Mouse (Mus musculus): Measurements from ENCODE around the gene Asic4.

Asic4 gene

GRCm38 (mm10) chr1:75444208-75444607 lies 6.0 kb upstream of the Asic4 start:
- DNase-seq = peak; percentile 72

GRCm38 (mm10) chr1:75445141-75445701 lies 5.0 kb upstream of the Asic4 start:
- DNase-seq = peak; percentile 75

- DNase-seq = peak; percentile 92
These were observed 4.3 kb upstream of the Asic4 start for GRCm38 (mm10) chr1:75445751-75446611.

GRCm38 (mm10) chr1:75446656-75447055 lies 3.6 kb upstream of the Asic4 start:
- DNase-seq = peak; percentile 60

GRCm38 (mm10) chr1:75447265-75448051 lies 2.8 kb upstream of the Asic4 start:
- no peak for DNase-seq

- DNase-seq = no peak
These were observed 2.2 kb upstream of the Asic4 start for GRCm38 (mm10) chr1:75448052-75448431.

GRCm38 (mm10) chr1:75448937-75449336 lies 1.3 kb upstream of the Asic4 start:
- DNase-seq = no peak

GRCm38 (mm10) chr1:75449377-75450135 lies 680 bp upstream of the Asic4 start:
- DNase-seq = no peak

GRCm38 (mm10) chr1:75451900-75452299 lies 1.7 kb downstream of the Asic4 start:
- no peak for DNase-seq

GRCm38 (mm10) chr1:75455433-75455832 lies 5.2 kb downstream of the Asic4 start:
- DNase-seq = no peak

GRCm38 (mm10) chr1:75455948-75456347 lies 5.7 kb downstream of the Asic4 start:
- DNase-seq = no peak

- no peak for DNase-seq
These were observed 6.7 kb downstream of the Asic4 start for GRCm38 (mm10) chr1:75456746-75457564.

- no peak for DNase-seq
These were observed 7.4 kb downstream of the Asic4 start for GRCm38 (mm10) chr1:75457710-75458024.

- peak; percentile 43 for DNase-seq
These were observed 8.0 kb downstream of the Asic4 start for GRCm38 (mm10) chr1:75458025-75458788.

GRCm38 (mm10) chr1:75458789-75459684 lies 8.8 kb downstream of the Asic4 start:
- DNase-seq = peak; percentile 53

GRCm38 (mm10) chr1:75460297-75460696 lies 10.1 kb downstream of the Asic4 start:
- DNase-seq = no peak

GRCm38 (mm10) chr1:75462636-75463035 lies 12.4 kb downstream of the Asic4 start:
- DNase-seq = no peak

GRCm38 (mm10) chr1:75463652-75464204 lies 13.5 kb downstream of the Asic4 start:
- no peak for DNase-seq

GRCm38 (mm10) chr1:75467215-75467927 lies 17.1 kb downstream of the Asic4 start:
- DNase-seq = peak; percentile 90

Data from cerebellum, adult 9-10 months (tissue).